Mouse (Mus musculus) thymus, adult 2 months (tissue): Measurements from ENCODE around the gene Kank1. TPM values are rescaled to one million over a fixed set of nuclear protein-coding genes. Genes with fewer than 3 reads are reported as not detected.

Experiments used
- DNase-seq: peaks from one replicate; pipeline ENCODE4 v3.0.0; 2021
- H3K27ac ChIP-seq: fragments of 200-500 bp; 2 replicates; pipeline ENCODE4 v1.5.1; 2012; ENCODE audit warnings: low read length, control low read depth; ENCODE audit not compliant: control insufficient read depth, insufficient read depth
- H3K27me3 ChIP-seq: fragments of 200-500 bp; 2 replicates; pipeline ENCODE4 v1.6.1; 2012; ENCODE audit warnings: mild to moderate bottlenecking, low read length, moderate library complexity, mixed read lengths; ENCODE audit not compliant: control insufficient read depth, insufficient read depth
- H3K36me3 ChIP-seq: fragments of 200-500 bp; 2 replicates; pipeline ENCODE4 v1.6.1; 2012; ENCODE audit warnings: mild to moderate bottlenecking, low read length, moderate library complexity; ENCODE audit not compliant: control insufficient read depth, insufficient read depth
- H3K4me1 ChIP-seq: fragments of 200-500 bp; replicated peaks from 2 replicates; pipeline ENCODE4 v1.6.1; 2012; ENCODE audit warnings: low read length; ENCODE audit not compliant: control insufficient read depth, insufficient read depth
- H3K4me3 ChIP-seq: fragments of 200-500 bp; 2 replicates; pipeline ENCODE4 v1.5.1; 2012; ENCODE audit warnings: mild to moderate bottlenecking, low read length, control low read depth, moderate library complexity; ENCODE audit not compliant: control insufficient read depth, insufficient read depth
- CTCF ChIP-seq: fragments of 200-500 bp; IDR thresholded peaks from 2 replicates; pipeline ENCODE4 v1.5.1; 2012; ENCODE audit warnings: mild to moderate bottlenecking, control low read depth, low read length, moderate library complexity, borderline replicate concordance; ENCODE audit not compliant: control insufficient read depth, poor library complexity, insufficient read depth; ENCODE audit errors: extremely low read depth
- POLR2A ChIP-seq: fragments of 200-500 bp; IDR thresholded peaks from 2 replicates; pipeline ENCODE4 v1.6.1; 2012; ENCODE audit warnings: mild to moderate bottlenecking, low read length, control low read depth, moderate library complexity; ENCODE audit not compliant: control insufficient read depth, poor library complexity, insufficient read depth; ENCODE audit errors: extremely low read depth
- WGBS: fragments of 180-500 bp; shearing (Covaris S2); methylation state at CpG from one replicate; pipeline ENCODE4 v1.1.7; 2018; 5-methylcytosine and 5-hydroxymethylcytosine counted together
- polyA plus RNA-seq: library from polyadenylated mRNA; depleted of rRNA; stranded (reverse); fragments of >200 nt; gene quantifications from 2 replicates; pipeline ENCODE4 v1.2.3, GENCODE M21; 2012

The Kank1 gene
- polyA plus RNA-seq, 1 experiment, result 13.6 TPM

DNA sequence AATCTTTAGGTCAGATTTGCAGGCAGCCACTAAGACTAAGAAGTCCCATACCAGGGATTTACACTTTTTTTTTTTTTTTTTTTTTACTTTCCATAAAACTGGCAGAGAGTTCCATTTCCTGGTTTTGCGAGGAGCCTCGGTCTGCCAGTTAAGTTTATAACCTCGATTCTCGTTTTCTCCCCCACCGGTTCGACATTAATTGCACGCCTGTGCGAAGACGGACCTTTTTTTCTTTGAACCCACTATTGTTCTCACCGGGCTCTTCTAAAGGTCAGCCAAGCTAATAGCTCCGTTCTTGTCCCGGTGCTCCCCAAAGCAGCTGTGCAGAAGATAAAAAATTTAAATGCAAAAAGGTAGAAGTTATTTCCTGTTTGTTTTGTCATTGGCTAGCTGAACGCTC lies 12.5 kb downstream of the Kank1 start:
- no peak overlapping the region for H3K27ac ChIP-seq

DNA sequence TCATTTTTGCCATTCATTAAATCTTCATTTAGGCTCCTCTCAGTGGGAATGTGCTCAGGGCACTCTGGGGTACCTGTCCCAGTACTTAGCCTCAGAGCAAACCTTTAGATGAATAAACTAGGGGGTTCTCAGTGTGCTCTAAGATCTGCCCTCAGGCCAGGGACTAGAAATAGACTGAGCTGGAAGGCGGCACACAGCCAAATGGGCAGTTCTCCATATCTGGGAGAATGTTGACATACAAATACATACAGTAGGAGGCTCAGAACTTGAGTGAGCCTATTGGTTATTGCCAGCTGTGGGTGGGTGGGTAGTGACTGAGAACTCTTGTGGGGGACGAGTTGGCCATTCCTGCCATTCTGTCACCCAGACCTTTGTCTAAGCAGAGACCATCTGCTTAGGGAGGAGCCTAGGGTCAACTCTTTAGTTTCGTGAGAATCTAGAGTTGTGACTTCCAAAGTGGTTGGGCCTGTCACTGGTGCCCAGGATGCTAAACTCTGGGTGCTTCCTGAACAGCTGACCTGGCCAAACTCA lies 14.9 kb downstream of the Kank1 start:
- 87% methylated on average over 3 of the region's 3 CpGs for WGBS
- no peak for DNase-seq
- Histone ChIP-seq H3K4me1 (no peaks in the 10 kb centered on the region), H3K4me3 (no peak overlapping the region), H3K27ac (no peak overlapping the region), H3K36me3 (no peaks in the 10 kb centered on the region), H3K27me3 (no peaks in the 10 kb centered on the region)
- TF ChIP-seq POLR2A, result no peak

More for the DNA sequence above, 12.5 kb downstream of the Kank1 start:
- H3K4me1 ChIP-seq, result no peaks in the 10 kb centered on the region
- DNase-seq, result no peak
- H3K36me3 ChIP-seq, result no peaks in the 10 kb centered on the region
- WGBS, result 75% methylated on average over 13 of the region's 13 CpGs
- no peak for TF ChIP-seq CTCF
- no peak for TF ChIP-seq POLR2A
- no peaks in the 10 kb centered on the region for H3K27me3 ChIP-seq
- H3K4me3 ChIP-seq, result no peak overlapping the region

DNA sequence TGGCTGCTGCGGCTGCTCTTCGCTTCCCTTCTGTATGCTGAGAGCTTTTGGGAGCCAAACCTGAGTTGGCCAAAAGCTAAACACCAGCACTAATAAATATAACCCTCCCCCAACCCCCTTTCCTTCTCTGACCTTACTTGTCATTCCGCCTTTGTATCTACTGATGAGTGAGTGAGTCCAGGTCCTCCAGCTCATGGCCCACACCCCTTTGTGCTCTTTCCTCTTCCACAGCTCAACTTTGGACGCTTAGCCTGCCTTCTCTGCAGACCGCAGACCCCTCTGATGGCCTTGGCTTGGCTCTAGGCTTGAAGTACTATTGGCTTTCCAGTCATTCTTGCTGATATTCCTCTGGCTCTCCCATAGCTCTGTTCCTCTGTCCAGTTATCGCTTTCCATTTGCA lies 16.4 kb downstream of the Kank1 start:
- Histone ChIP-seq H3K27me3 (no peaks in the 10 kb centered on the region), H3K36me3 (no peaks in the 10 kb centered on the region), H3K4me1 (no peaks in the 10 kb centered on the region), H3K4me3 (no peak overlapping the region), H3K27ac (no peak overlapping the region)
- WGBS, result 93% methylated on average over 6 of the region's 6 CpGs
- no peak for DNase-seq
- TF ChIP-seq CTCF (no peak), POLR2A (no peak)

DNA sequence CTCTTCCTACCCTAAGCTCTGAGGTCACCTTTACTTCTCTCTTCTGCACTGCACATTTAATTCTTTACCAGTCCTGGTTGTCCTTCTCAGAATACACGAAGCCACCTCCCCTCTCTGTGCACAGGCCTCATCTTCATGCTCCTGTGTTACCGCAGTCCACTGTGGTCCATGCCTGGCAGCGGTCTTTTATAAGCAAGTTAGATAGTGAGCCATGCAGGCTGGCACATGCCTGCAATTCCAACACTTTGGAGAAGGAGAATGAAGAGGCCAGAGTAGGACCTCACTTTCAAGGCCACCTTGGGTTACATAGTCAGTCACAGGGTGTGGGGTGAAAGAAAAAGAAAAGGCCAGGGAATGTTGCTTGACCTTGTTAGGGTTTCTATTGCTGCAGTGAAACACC lies 16.9 kb downstream of the Kank1 start:
- 95% methylated on average over 3 of the region's 3 CpGs for WGBS
- H3K27ac ChIP-seq, result no peak overlapping the region

DNA sequence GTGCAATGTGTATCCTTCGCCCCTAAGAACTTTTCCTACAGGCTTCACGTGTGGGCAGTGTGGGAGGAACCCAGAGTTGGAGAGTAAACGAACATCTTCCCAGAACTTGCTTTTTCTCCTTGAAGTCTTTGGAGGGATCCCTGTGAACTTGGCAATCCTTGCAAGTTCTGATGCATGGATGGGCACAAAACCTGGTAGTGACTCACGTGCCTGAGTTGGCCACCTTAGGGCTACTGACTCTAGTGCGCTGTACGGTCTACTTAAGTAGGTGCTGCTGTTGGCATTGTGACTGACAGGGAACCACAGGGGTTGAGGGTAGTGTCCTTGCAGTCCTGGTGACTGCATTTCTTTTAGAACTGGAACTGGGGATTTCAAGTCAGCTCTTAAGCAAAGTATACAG lies 21.5 kb downstream of the Kank1 start:
- H3K36me3 ChIP-seq, result no peaks in the 10 kb centered on the region
- no peak overlapping the region for H3K4me3 ChIP-seq
- no peak for TF ChIP-seq POLR2A
- no peak for TF ChIP-seq CTCF
- no peaks in the 10 kb centered on the region for H3K4me1 ChIP-seq
- 87% methylated on average over 6 of the region's 6 CpGs for WGBS
- no peaks in the 10 kb centered on the region for H3K27me3 ChIP-seq
- no peak overlapping the region for H3K27ac ChIP-seq
- DNase-seq, result no peak

More for the DNA sequence above, 16.9 kb downstream of the Kank1 start:
- H3K4me1 ChIP-seq, result no peaks in the 10 kb centered on the region
- no peak overlapping the region for H3K4me3 ChIP-seq
- no peaks in the 10 kb centered on the region for H3K36me3 ChIP-seq
- no peaks in the 10 kb centered on the region for H3K27me3 ChIP-seq
- TF ChIP-seq POLR2A (no peak), CTCF (no peak)
- no peak for DNase-seq

GRCm38 (mm10) chr19:25266181-25266580 lies 29.4 kb downstream of the Kank1 start:
- no peak for DNase-seq
- TF ChIP-seq CTCF, result no peak
- no peak for TF ChIP-seq POLR2A
- 74% methylated on average over 9 of the region's 9 CpGs for WGBS
- Histone ChIP-seq H3K4me3 (no peak overlapping the region), H3K36me3 (no peaks in the 10 kb centered on the region), H3K27ac (no peak overlapping the region), H3K27me3 (no peaks in the 10 kb centered on the region), H3K4me1 (no peaks in the 10 kb centered on the region)

- H3K4me3 ChIP-seq, result no peak overlapping the region
- no peak for TF ChIP-seq CTCF
- no peak for TF ChIP-seq POLR2A
- 66% methylated on average over 6 of the region's 6 CpGs for WGBS
- H3K27ac ChIP-seq, result no peak overlapping the region
- no peaks in the 10 kb centered on the region for H3K27me3 ChIP-seq
- no peak for DNase-seq
- H3K4me1 ChIP-seq, result no peaks in the 10 kb centered on the region
- no peaks in the 10 kb centered on the region for H3K36me3 ChIP-seq
Observed at GRCm38 (mm10) chr19:25267247-25267646, 30.5 kb downstream of the Kank1 start.
